Mouse (Mus musculus) embryonic facial prominence, embryonic 13.5 days (tissue): ENCODE data around the gene Gm10392. TPM values are rescaled to one million over a fixed set of nuclear protein-coding genes. Genes with fewer than 3 reads are reported as not detected.

Experiments used
- ATAC-seq: fragments of 200-750 bp; cut with Nextera tagmentation; 2 replicates; pipeline ENCODE4 v1.8.0; 2017; ENCODE audit warnings: low read depth; ENCODE audit not compliant: insufficient number of reproducible peaks, insufficient read depth, low FRiP score, low TSS enrichment
- H3K27ac ChIP-seq: fragments of 300-500 bp; sonication (generic); 2 replicates; pipeline ENCODE4 v1.5.1; 2015; ENCODE audit warnings: moderate library complexity, mild to moderate bottlenecking, inconsistent platforms
- H3K27me3 ChIP-seq: fragments of 300-500 bp; sonication (generic); 2 replicates; pipeline ENCODE4 v1.6.1; 2015; ENCODE audit warnings: mild to moderate bottlenecking, inconsistent platforms
- H3K36me3 ChIP-seq: fragments of 300-500 bp; sonication (generic); 2 replicates; pipeline ENCODE4 v1.6.1; 2015; ENCODE audit warnings: mild to moderate bottlenecking, inconsistent platforms
- H3K4me1 ChIP-seq: fragments of 300-500 bp; sonication (generic); 2 replicates; pipeline ENCODE4 v1.6.1; 2015; ENCODE audit warnings: inconsistent platforms
- H3K4me2 ChIP-seq: fragments of 300-500 bp; sonication (generic); 2 replicates; pipeline ENCODE4 v1.6.1; 2015; ENCODE audit warnings: moderate library complexity, mild to moderate bottlenecking, inconsistent platforms
- H3K4me3 ChIP-seq: fragments of 300-500 bp; sonication (generic); 2 replicates; pipeline ENCODE4 v1.5.1; 2015; ENCODE audit warnings: mild to moderate bottlenecking, inconsistent platforms
- H3K9ac ChIP-seq: fragments of 300-500 bp; sonication (generic); 2 replicates; pipeline ENCODE4 v1.6.1; 2015; ENCODE audit warnings: mild to moderate bottlenecking, inconsistent platforms
- H3K9me3 ChIP-seq: fragments of 300-500 bp; sonication (generic); 2 replicates; pipeline ENCODE4 v1.6.1; 2016; ENCODE audit warnings: inconsistent platforms
- WGBS: fragments of 180-500 bp; shearing (Covaris S2); methylation state at CpG from one replicate; pipeline ENCODE4 v1.1.7; 2015; ENCODE audit warnings: mixed read lengths; 5-methylcytosine and 5-hydroxymethylcytosine counted together
- polyA plus RNA-seq: library from polyadenylated mRNA; unstranded; fragments of >200 nt; fragmentation: Nextera tagmentation; extraction: Ambion mirVana; gene quantifications from 2 replicates; pipeline ENCODE4 v1.2.1, GENCODE M21; 2015

Gene Gm10392
- polyA plus RNA-seq, 1 experiment from 2014 or later, result not detected

DNA sequence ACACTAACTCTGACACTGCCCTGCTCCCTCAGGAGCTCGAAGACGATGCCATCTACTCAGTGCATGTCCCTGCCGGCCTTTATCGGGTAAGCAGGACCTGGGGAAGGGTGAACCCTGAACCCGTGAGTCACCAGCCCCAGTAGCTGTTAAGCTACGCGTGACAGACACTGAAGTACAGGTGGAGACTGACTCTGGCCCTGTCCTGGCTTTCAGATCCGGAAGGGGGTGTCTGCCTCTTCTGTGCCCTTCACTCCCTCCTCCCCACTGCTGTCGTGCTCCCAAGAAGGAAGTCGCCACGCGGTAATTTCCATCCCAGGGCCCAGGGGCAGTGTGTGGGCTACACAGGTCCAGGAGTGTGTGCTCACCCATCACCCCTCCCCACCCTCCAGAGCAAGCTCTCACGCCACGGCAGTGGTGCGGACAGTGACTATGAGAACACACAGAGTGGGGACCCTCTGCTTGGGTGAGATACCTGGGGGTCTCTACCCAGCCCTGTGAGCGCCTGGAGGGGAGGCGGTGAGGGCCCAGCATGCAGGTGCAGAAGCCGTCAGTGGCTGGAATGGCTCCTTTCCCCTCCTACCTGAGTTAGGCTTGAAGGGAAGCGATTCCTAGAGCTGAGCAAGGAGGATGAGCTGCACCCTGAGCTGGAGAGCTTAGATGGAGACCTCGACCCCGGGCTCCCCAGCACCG is 13.6 kb downstream of the Gm10392 start:
- 89% methylated on average over 22 of the region's 22 CpGs for WGBS

DNA sequence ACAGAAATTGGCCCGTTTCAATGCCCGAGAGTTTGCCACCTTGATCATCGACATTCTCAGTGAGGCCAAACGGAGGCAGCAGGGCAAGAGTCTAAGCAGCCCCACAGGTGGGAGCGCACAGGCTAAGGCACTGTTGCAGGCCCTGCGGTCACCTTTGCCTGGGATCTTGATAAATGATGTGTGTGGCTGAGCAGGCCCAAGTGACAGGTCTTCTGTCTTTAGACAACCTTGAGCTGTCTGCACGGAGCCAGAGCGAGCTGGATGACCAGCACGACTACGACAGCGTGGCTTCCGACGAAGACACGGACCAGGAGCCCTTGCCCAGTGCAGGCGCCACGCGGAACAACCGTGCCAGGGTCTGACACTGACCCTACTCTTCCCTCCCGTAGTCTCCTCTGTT is 14.6 kb downstream of the Gm10392 start:
- Histone ChIP-seq H3K36me3 (peaks cover 84% of the 10 kb centered on the region), H3K4me2 (no peak overlapping the region), H3K27ac (no peak overlapping the region), H3K4me1 (peaks cover 45% of the 10 kb centered on the region), H3K4me3 (no peak overlapping the region), H3K27me3 (no peaks in the 10 kb centered on the region), H3K9ac (no peak overlapping the region; the same call in 1 of the 2 replicates), H3K9me3 (no peaks in the 10 kb centered on the region)
- 95% methylated on average over 19 of the region's 19 CpGs for WGBS
- no peak for ATAC-seq

More for the DNA sequence above, 13.6 kb downstream of the Gm10392 start:
- no peak overlapping the region for H3K27ac ChIP-seq
- H3K27me3 ChIP-seq, result no peaks in the 10 kb centered on the region
- no peak overlapping the region for H3K4me3 ChIP-seq
- H3K4me2 ChIP-seq, result no peak overlapping the region
- H3K9me3 ChIP-seq, result no peaks in the 10 kb centered on the region
- H3K4me1 ChIP-seq, result peaks cover 42% of the 10 kb centered on the region
- no peak overlapping the region for H3K9ac ChIP-seq
- H3K36me3 ChIP-seq, result peaks cover 80% of the 10 kb centered on the region
- no peak for ATAC-seq

DNA sequence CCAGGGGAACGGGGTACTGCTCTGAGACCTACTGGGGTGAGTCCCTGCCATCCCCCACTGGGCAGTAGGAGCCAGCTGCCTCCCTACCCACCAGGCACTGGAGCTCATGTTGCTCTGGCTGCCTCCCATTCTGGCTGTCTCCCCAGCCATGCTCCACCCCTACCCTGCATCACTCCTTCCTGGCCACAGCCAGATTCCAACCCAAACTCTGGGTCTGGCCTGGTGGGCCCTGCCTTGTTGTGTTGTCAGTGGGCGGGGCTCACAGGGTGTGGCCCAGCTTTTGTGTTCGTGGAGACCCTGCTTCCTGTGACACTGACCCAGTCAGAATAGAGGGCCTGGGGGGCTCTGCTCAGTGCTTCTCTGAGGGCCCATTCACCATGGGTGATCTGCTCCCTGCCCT is 15.5 kb downstream of the Gm10392 start:
- H3K9ac ChIP-seq, result peak overlapping the region; percentile 21; the same call in 1 of the 2 replicates
- no peak for ATAC-seq
- no peak overlapping the region for H3K4me2 ChIP-seq
- peak overlapping the region; percentile 18; the same call in 1 of the 2 replicates for H3K27ac ChIP-seq
- H3K4me1 ChIP-seq, result peaks cover 39% of the 10 kb centered on the region
- H3K36me3 ChIP-seq, result peaks cover 80% of the 10 kb centered on the region
- H3K4me3 ChIP-seq, result no peak overlapping the region
- no peaks in the 10 kb centered on the region for H3K27me3 ChIP-seq
- 57% methylated on average over 3 of the region's 3 CpGs for WGBS
- H3K9me3 ChIP-seq, result no peaks in the 10 kb centered on the region

DNA sequence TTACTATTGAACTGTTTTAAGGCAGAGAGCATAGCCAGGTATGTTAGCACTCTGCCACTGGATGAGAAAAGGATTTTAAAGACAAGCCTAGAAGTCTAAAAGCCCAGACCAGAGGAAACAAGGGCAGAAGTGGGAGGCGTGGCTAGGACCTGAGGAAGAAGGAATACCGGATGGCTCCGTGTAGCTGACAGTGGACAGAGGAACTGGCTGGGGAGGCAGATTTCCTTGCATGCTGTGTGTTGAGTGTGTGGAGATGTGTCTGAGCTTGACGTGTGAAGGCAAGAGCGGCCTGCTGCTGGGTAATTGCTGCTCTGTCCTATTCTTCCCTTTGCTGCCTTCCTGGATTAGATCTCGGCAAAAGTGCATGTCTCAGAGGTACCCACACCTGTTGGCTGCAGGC is 16.5 kb downstream of the Gm10392 start:
- no peak overlapping the region for H3K4me2 ChIP-seq

DNA sequence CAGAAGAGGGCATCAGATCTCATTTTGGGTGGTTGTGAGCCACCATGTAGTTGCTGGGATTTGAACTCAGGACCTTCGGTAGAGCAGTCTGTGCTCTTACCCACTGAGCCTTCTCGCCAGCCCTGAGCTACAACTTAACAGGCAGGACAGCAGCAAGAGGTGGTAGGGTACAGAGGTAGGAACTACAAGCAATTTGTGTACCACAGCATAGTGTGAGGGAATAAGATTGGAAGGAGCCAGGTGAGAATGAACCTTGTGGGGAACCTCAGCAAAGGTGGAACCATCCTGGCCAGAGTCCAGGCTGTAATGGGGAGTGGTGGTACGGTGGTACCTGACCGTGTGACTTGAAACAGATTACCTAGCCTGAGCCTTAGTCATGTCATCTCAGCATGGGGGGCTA is 17.0 kb downstream of the Gm10392 start:
- Histone ChIP-seq H3K4me2 (no peak overlapping the region), H3K9ac (no peak overlapping the region), H3K27me3 (no peaks in the 10 kb centered on the region), H3K9me3 (no peaks in the 10 kb centered on the region), H3K4me1 (peaks cover 44% of the 10 kb centered on the region), H3K27ac (no peak overlapping the region), H3K4me3 (no peak overlapping the region), H3K36me3 (peaks cover 71% of the 10 kb centered on the region)
- no peak for ATAC-seq
- WGBS, result 93% methylated on average over 4 of the region's 4 CpGs

More for the DNA sequence above, 16.5 kb downstream of the Gm10392 start:
- H3K27ac ChIP-seq, result no peak overlapping the region
- WGBS, result 82% methylated on average over 6 of the region's 6 CpGs
- peaks cover 41% of the 10 kb centered on the region for H3K4me1 ChIP-seq
- H3K36me3 ChIP-seq, result peaks cover 75% of the 10 kb centered on the region
- no peak for ATAC-seq
- no peak overlapping the region for H3K4me3 ChIP-seq
- peak overlapping the region; percentile 21; the same call in 1 of the 2 replicates for H3K9ac ChIP-seq
- no peaks in the 10 kb centered on the region for H3K27me3 ChIP-seq
- H3K9me3 ChIP-seq, result no peaks in the 10 kb centered on the region

DNA sequence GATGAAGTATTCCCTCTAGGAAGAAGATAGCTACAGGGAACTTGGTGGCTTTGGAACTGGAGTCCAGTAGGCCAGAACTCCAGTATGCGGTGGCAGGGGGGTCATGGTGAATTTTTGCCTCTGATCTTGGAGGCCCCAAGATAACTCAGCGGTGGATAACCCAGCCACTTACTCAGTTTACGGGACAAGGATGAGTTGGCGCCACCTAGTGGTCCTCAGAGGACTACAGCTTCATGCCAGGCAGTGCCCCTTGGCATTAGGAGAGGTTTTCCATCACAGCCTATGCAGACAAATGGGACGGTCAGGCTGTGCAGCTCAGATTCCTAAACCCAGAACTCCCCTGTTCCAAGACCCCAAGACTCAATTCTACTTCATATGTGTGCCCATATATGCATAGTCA is 17.6 kb downstream of the Gm10392 start:
- Histone ChIP-seq H3K36me3 (peaks cover 65% of the 10 kb centered on the region), H3K27ac (no peak overlapping the region), H3K9me3 (no peaks in the 10 kb centered on the region), H3K4me1 (peaks cover 42% of the 10 kb centered on the region), H3K27me3 (no peaks in the 10 kb centered on the region), H3K9ac (no peak overlapping the region), H3K4me3 (no peak overlapping the region), H3K4me2 (no peak overlapping the region)
- no peak for ATAC-seq
- WGBS, result 25% methylated on average over 5 of the region's 5 CpGs

DNA sequence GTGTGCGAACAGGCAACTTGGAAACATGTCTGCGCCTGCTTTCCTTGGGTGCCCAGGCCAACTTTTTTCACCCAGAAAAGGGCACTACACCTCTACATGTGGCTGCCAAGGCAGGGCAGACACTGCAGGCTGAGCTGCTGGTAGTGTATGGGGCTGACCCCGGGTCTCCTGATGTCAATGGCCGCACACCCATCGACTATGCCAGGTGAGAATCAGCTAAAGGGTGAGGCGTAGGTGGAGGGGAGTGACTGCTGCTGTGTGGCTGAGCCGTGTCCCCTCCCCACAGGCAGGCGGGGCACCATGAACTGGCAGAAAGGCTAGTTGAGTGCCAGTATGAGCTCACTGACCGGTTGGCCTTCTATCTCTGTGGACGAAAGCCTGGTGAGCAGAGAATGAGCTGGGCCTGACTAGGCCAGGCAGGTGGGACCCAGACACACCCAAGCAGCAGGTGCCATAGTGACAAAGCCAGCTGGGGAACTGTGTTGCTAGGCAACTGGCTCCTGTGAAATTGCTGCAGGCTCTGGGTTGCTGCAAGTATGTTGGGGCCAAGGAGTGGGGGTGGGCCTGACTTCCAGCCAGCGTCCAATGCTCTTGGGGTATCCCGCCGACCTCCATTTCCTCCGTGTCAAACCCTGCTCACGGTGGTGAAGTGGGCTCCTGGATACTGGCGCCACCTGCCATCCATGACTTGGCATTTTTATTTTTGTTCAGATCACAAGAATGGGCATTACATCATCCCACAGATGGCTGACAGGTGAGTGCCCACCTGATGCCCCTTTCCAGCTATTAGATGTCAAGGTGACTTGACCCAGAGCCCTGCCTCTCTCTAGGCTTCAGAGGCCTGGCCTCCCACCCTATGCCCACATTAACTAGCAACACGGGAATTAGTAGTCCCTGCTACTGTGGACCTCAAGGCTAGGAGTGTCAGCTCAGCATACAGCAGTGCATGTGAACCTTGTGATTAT is 18.4 kb downstream of the Gm10392 start:
- Histone ChIP-seq H3K4me1 (peaks cover 42% of the 10 kb centered on the region), H3K9me3 (no peaks in the 10 kb centered on the region), H3K27ac (no peak overlapping the region; the same call in 1 of the 2 replicates), H3K4me2 (no peak overlapping the region), H3K27me3 (no peaks in the 10 kb centered on the region), H3K36me3 (peaks cover 57% of the 10 kb centered on the region), H3K4me3 (no peak overlapping the region), H3K9ac (no peak overlapping the region)
- no peak for ATAC-seq
- 82% methylated on average over 17 of the region's 17 CpGs for WGBS

DNA sequence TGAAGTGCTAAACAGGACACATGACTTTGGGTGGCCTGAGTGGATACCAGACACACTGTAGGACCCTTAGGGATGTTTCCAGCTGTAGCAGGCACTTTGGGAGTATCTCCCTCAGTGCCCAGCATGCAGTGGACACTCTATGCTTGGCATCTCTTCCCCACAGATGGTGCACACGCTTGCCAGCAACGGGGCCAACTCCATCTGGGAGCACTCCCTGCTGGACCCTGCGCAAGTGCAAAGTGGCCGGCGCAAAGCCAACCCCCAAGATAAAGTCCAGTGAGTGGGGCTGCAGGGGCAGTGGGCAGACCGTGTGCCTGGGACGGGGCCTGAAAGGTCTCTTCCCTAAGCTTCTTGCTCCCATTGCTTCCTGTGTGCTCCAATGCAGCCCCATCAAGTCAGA is 19.6 kb downstream of the Gm10392 start:
- H3K27ac ChIP-seq, result no peak overlapping the region
- no peak overlapping the region for H3K4me2 ChIP-seq
- WGBS, result 83% methylated on average over 7 of the region's 7 CpGs
- H3K9ac ChIP-seq, result no peak overlapping the region
- no peak for ATAC-seq
- H3K36me3 ChIP-seq, result peaks cover 44% of the 10 kb centered on the region
- no peak overlapping the region for H3K4me3 ChIP-seq
- H3K9me3 ChIP-seq, result no peaks in the 10 kb centered on the region
- no peaks in the 10 kb centered on the region for H3K27me3 ChIP-seq
- peaks cover 53% of the 10 kb centered on the region for H3K4me1 ChIP-seq

DNA sequence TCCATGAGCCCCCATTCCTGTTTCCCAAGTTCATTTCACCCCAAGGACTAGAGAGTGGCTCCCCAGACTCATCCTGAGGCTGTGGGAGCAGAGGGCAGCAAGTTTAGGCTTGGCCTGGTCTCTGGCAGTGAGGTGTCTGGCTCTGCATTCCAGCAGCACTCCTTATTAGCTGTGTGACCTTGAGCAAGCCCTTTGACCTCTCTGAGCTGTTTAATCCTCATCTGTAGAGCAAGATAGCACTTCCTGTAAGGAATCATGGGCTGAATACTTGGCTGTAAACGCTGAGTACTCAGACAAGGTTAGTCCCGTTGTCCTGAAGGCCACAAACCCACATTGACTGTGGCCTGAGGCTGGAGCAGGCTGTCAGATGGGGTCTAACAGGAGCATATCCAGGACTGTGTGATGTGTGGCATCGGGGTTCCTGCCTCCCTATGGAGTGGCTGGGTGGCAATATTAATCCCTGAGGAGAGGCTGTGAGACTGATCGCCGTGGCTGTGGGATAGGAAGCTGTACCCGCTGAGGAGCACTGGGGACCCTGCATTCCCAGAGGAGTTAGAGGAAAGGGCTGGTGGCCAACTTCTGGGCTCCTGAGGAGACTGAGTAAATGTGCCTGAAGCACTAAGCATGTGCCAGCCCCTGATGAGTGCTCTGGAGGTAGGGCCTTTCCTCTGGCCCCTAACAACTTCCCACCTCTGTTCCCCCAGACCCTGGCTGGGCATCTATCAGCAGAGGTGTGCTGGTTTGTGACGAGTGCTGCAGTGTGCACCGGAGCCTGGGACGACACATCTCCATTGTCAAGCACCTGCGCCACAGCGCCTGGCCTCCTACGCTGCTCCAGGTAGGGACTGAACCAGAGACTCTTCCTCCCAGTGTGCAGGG is 20.5 kb downstream of the Gm10392 start:
- no peak for ATAC-seq
- Histone ChIP-seq H3K36me3 (peaks cover 36% of the 10 kb centered on the region), H3K9me3 (no peaks in the 10 kb centered on the region), H3K9ac (0 out of 2 replicates have a peak overlapping the region, but pooled peaks have one; percentile 37), H3K27me3 (no peaks in the 10 kb centered on the region), H3K4me1 (peaks cover 56% of the 10 kb centered on the region), H3K4me3 (no peak overlapping the region), H3K4me2 (no peak overlapping the region), H3K27ac (no peak overlapping the region)
- WGBS, result 68% methylated on average over 12 of the region's 12 CpGs

DNA sequence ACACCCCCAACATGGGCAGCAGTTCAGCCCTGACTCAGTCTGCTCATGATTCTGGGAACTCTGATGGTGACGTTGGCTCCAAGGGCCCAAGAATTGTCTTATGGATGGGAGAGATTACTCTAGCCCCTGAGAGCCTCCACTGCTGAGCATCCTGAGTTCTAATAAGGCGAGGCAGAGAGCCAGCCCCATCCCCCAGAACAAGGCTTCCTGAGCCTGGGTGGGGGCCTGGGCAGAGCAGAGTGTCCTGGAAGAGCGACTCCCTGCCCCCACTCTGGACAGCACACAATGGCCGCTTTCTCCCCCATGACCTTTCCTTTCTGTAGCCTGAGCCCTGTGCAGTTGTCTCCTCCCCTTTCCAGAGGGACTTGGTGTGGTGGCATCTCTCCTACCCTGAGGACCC is 21.1 kb downstream of the Gm10392 start:
- no peaks in the 10 kb centered on the region for H3K9me3 ChIP-seq
- peaks cover 29% of the 10 kb centered on the region for H3K36me3 ChIP-seq
- 0 out of 2 replicates have a peak overlapping the region, but pooled peaks have one; percentile 37 for H3K9ac ChIP-seq
- H3K4me1 ChIP-seq, result peaks cover 50% of the 10 kb centered on the region
- 0 out of 2 replicates have a peak overlapping the region, but pooled peaks have one; percentile 30 for H3K27ac ChIP-seq
- H3K4me3 ChIP-seq, result no peak overlapping the region
- no peak for ATAC-seq
- 48% methylated on average over 4 of the region's 4 CpGs for WGBS
- H3K27me3 ChIP-seq, result no peaks in the 10 kb centered on the region
- no peak overlapping the region for H3K4me2 ChIP-seq

DNA sequence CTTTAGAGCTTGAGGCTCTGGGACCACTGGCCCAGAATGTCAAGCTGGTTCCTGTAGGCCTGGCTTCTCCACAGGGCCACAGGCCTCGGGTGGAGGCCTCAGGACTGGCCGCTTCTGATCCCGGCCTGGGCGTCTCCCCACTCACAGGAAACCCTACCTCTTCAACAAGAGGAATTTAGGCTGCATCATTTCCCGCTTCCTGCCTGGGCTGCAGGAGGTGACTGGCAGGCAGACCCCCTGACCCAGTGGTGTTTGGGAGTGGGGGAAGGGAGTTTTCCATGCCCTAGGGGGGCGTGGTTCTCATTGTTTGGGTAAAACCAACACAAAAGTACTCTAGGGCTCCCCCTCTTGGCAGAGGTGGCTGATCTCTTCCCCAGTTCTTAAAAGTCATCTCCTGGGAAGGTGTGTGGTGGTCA is 21.6 kb downstream of the Gm10392 start:
- H3K4me3 ChIP-seq, result no peak overlapping the region
- H3K27me3 ChIP-seq, result no peaks in the 10 kb centered on the region
- ATAC-seq, result no peak
- H3K4me1 ChIP-seq, result peaks cover 51% of the 10 kb centered on the region
- no peaks in the 10 kb centered on the region for H3K9me3 ChIP-seq
- peaks cover 24% of the 10 kb centered on the region for H3K36me3 ChIP-seq
- 26% methylated on average over 6 of the region's 6 CpGs for WGBS
- peak overlapping the region; percentile 46; the same call in 1 of the 2 replicates for H3K9ac ChIP-seq
- H3K27ac ChIP-seq, result peak overlapping the region; percentile 30; the same call in 1 of the 2 replicates
- no peak overlapping the region for H3K4me2 ChIP-seq
